Mouse (Mus musculus): Measurements from ENCODE around the gene Hs2st1.

DNA sequence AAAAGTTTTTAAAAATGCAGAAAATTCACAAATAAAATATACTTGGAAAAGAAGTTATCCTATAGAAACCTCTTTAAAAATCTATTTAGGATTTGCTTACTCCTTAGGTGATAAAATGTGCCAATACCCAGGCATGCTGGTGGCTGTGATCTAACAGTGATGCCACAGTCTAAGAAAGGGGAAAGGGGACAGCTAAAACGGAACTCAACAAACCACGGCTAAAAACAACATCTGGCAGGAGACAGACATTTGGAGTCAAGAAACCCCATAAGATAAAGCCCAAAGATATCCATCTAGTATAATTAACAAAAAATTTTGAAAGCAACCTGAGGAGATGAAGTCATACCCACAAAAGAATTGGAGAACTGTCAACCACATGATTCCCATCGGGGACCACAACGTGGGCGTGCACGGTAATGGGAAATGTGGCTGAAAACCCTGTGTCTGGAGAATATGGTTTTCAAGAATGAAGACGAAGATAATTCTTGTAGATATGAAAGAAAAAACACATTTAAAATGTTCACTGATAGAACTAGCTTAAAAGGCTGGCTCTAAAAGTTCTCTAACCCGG, 103.8 kb downstream of the Hs2st1 start:
- TF ChIP-seq POLR2A (IDR thresholded peaks at IDR 0.05; ENCODE audit: borderline replicate concordance, extremely low read depth, insufficient read depth, insufficient read length, poor library complexity, severe bottlenecking) (no peak), CTCF (IDR thresholded peaks at IDR 0.05; ENCODE audit: borderline replicate concordance, extremely low read depth, insufficient read depth, insufficient read length) (no peak)

All from brain, embryonic 14.5 days (tissue).